12 mouse cellular contexts compared by ENCODE assay signal in the genomic region with DNA sequence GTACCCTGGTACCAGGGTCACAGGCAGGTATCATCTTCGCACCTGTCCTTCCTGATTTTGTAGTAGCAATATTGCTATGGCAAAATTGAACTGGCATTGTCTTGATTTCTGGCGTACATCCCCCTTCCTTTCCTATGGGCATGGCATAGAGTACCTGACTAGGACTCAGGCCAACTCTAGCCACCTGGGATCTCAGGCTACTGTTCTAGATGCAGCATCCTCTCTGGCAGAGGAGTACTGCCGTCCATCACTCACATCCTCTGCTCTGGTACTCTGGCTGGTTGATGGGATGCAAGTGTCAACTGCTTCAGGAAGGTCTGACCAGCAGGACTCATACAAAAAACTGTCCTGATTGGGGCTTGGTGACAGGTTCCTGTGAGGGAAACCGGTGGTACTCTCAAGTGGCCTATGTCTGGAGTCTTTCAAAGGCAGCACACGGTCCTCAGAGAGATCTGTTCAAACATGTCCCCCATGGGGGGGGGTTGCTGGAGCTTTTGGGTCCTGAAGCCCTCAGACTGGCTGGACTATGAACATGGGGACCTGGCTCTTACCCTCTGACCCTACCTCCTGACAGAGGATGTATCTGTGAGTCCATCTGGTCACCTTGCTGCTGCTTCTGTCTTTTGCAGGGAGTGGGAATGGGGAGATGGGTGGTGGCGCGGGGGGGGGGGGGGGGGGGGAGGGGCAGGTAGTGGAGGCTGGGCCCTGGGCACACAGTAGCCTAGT.
DNase-seq lines count a peak whose midpoint lies in the region; ATAC-seq and TF ChIP-seq lines count a peak whose summit lies in the region.
"Had no signal": no experiment of that assay in that cellular context is flagged by ENCODE, and none has a peak within 500 bp of the region (broad histone marks: within the 10 kb centered on the region; RNA-seq: fewer than 3 reads in every experiment).

No protein-coding gene starts in this region.

- H3K4me2 ChIP-seq in heart, embryonic 12.5 days, result no peak overlapping the region
- no peak overlapping the region for H3K4me2 ChIP-seq in stomach, embryonic 14.5 days (replicated peaks; ENCODE audit: low read depth, low read length)
- H3K4me2 ChIP-seq in stomach, postnatal 0 days (replicated peaks; ENCODE audit: low read depth), result no peak overlapping the region

- H3K9me3 ChIP-seq in heart, embryonic 12.5 days (replicated peaks), result no peaks in the 10 kb centered on the region
- H3K9me3 ChIP-seq in stomach, embryonic 14.5 days (ENCODE audit: control insufficient read depth, low read depth, low read length), result no peaks in the 10 kb centered on the region
- no peaks in the 10 kb centered on the region for H3K9me3 ChIP-seq in stomach, postnatal 0 days (ENCODE audit: control insufficient read depth, low read length)
- H3K9me3 ChIP-seq in limb, embryonic 10.5 days (replicated peaks), result no peaks in the 10 kb centered on the region

- no peak for TF ChIP-seq CTCF in stomach, postnatal 0 days (IDR thresholded peaks at IDR 0.05; ENCODE audit: low read depth)

- whole genome bisulfite sequencing in heart, embryonic 12.5 days, result 54% methylated on average over 5 of the region's 7 CpGs
- 77% methylated on average over 5 of the region's 7 CpGs for WGBS in stomach, embryonic 14.5 days
- 69% methylated on average over 5 of the region's 7 CpGs for WGBS in stomach, postnatal 0 days
- WGBS in limb, embryonic 10.5 days, result 74% methylated on average over 7 of the region's 7 CpGs

- no peak for TF ChIP-seq EP300 in stomach, postnatal 0 days (optimal IDR thresholded peaks at IDR 0.05)

- peak overlapping the region; percentile 16; the same call in 1 of the 2 replicates for H3K27ac ChIP-seq in heart, embryonic 12.5 days (ENCODE audit: poor library complexity, severe bottlenecking)
- no peak overlapping the region for H3K27ac ChIP-seq in stomach, embryonic 14.5 days (ENCODE audit: low read length)
- H3K27ac ChIP-seq in stomach, postnatal 0 days (replicated peaks), result no peak overlapping the region
- peak overlapping the region; percentile 90 for H3K27ac ChIP-seq in limb, embryonic 10.5 days

- no peaks in the 10 kb centered on the region for H3K27me3 ChIP-seq in heart, embryonic 12.5 days (replicated peaks)
- no peaks in the 10 kb centered on the region for H3K27me3 ChIP-seq in stomach, embryonic 14.5 days (ENCODE audit: control insufficient read depth, insufficient read depth, low read length)
- H3K27me3 ChIP-seq in stomach, postnatal 0 days (ENCODE audit: control insufficient read depth, insufficient read depth, low read length), result no peaks in the 10 kb centered on the region
- no peaks in the 10 kb centered on the region for H3K27me3 ChIP-seq in limb, embryonic 10.5 days (ENCODE audit: low read depth, poor library complexity, severe bottlenecking)

- H3K36me3 ChIP-seq in heart, embryonic 12.5 days, result peaks cover 23% of the 10 kb centered on the region
- H3K36me3 ChIP-seq in stomach, embryonic 14.5 days (ENCODE audit: control insufficient read depth, insufficient read depth, low read length), result no peaks in the 10 kb centered on the region
- no peaks in the 10 kb centered on the region; the same call in 1 of the 2 replicates for H3K36me3 ChIP-seq in stomach, postnatal 0 days (ENCODE audit: control insufficient read depth, insufficient read depth, low read length)
- no peaks in the 10 kb centered on the region for H3K36me3 ChIP-seq in limb, embryonic 10.5 days

- H3K9ac ChIP-seq in heart, embryonic 12.5 days, result no peak overlapping the region
- H3K9ac ChIP-seq in stomach, embryonic 14.5 days (replicated peaks; ENCODE audit: low read depth, low read length), result no peak overlapping the region
- H3K9ac ChIP-seq in stomach, postnatal 0 days (ENCODE audit: low read length), result no peak overlapping the region

- ATAC-seq in heart, embryonic 12.5 days (ENCODE audit: insufficient number of reproducible peaks, low FRiP score), result no peak
- peak; percentile 11; the same call in 1 of the 2 replicates for ATAC-seq in stomach, embryonic 14.5 days (ENCODE audit: insufficient number of reproducible peaks, insufficient read depth, low FRiP score, low read depth)
- ATAC-seq in stomach, postnatal 0 days (ENCODE audit: low FRiP score, low TSS enrichment), result no peak
- no peak for ATAC-seq in inflammation-experienced regulatory T-cells, adult 6 months

- peaks cover 23% of the 10 kb centered on the region for H3K4me1 ChIP-seq in heart, embryonic 12.5 days (replicated peaks)
- H3K4me1 ChIP-seq in stomach, embryonic 14.5 days (ENCODE audit: control insufficient read depth, insufficient read depth, low read length), result peaks cover 4% of the 10 kb centered on the region; the same call in 1 of the 2 replicates
- H3K4me1 ChIP-seq in stomach, postnatal 0 days (replicated peaks; ENCODE audit: control insufficient read depth, insufficient read depth), result no peaks in the 10 kb centered on the region
- H3K4me1 ChIP-seq in limb, embryonic 10.5 days, result peaks cover 47% of the 10 kb centered on the region

- DNase-seq in heart, postnatal 14 days, result no peak
- no peak for DNase-seq in stomach, postnatal 0 days (ENCODE audit: low spot score)
- no peak for DNase-seq in limb, embryonic 10.5 days (ENCODE audit: low spot score)
- DNase-seq in urinary bladder, postnatal 25 days (ENCODE audit: low spot score), result no peak
- no peak for DNase-seq in kidney, adult 18-20 months
- DNase-seq: gastrocnemius, postnatal 36 days; kidney, adult 2 months; right cerebral cortex, postnatal 25 days had no signal

- intact Hi-C loops in heart, postnatal 14 days (cut with DNase I), result no loop called here

- no peak overlapping the region for H3K4me3 ChIP-seq in heart, embryonic 12.5 days
- H3K4me3 ChIP-seq in stomach, embryonic 14.5 days (ENCODE audit: low read depth, low read length), result no peak overlapping the region
- no peak overlapping the region for H3K4me3 ChIP-seq in stomach, postnatal 0 days (ENCODE audit: low read depth, low read length)
- H3K4me3 ChIP-seq in limb, embryonic 10.5 days, result no peak overlapping the region
- H3K4me3 ChIP-seq: erythroblast, embryonic 14.5 days had no signal

Comparison
In these comparisons a context has a peak if more than half of its experiments do, and no peak if none do; other contexts are left out.
1. H3K27ac ChIP-seq: peak in heart, embryonic 12.5 days (single experiment) and limb, embryonic 10.5 days (single experiment); none in stomach, embryonic 14.5 days (single experiment) and stomach, postnatal 0 days (single experiment).